Mouse (Mus musculus) G1E (cell line): Measurements from ENCODE around the gene Man2a2. TPM values are rescaled to one million over a fixed set of nuclear protein-coding genes. Genes with fewer than 3 reads are reported as not detected.

Experiments
- ATAC-seq: 2 replicates; pipeline ENCODE4 v1.8.0; 2016; ENCODE audit warnings: mild to moderate bottlenecking; ENCODE audit not compliant: insufficient number of reproducible peaks, poor library complexity, low FRiP score, severe bottlenecking; ENCODE audit errors: extremely low read depth
- DNase-seq: peaks from one replicate; pipeline ENCODE4 v3.0.0; 2012; ENCODE audit warnings: low spot score
- H3K27me3 ChIP-seq: 2 replicates; pipeline ENCODE4 v1.6.1; 2012; ENCODE audit warnings: mild to moderate bottlenecking, low read length, inconsistent platforms; ENCODE audit not compliant: insufficient read depth
- H3K36me3 ChIP-seq: replicated peaks from 2 replicates; pipeline ENCODE3; 2012; ENCODE audit warnings: mild to moderate bottlenecking, inconsistent platforms
- H3K4me1 ChIP-seq: 2 replicates; pipeline ENCODE4 v1.6.1; 2012; ENCODE audit warnings: low read depth, low read length, inconsistent platforms, mixed read lengths; ENCODE audit not compliant: insufficient read depth
- H3K4me3 ChIP-seq: 2 replicates; pipeline ENCODE4 v1.5.1; 2012; ENCODE audit warnings: low read depth, mild to moderate bottlenecking, inconsistent platforms, low read length, moderate library complexity, mixed read lengths
- H3K9me3 ChIP-seq: replicated peaks from 2 replicates; pipeline ENCODE4 v1.6.1; 2012; ENCODE audit warnings: inconsistent platforms
- CTCF ChIP-seq: IDR thresholded peaks from 2 replicates; pipeline ENCODE4 v1.5.1; 2012; ENCODE audit warnings: low read depth, low read length, inconsistent platforms, mixed read lengths
- GATA1 ChIP-seq: IDR thresholded peaks from 2 replicates; pipeline ENCODE4 v1.6.1; 2012; ENCODE audit warnings: borderline replicate concordance, low read length, inconsistent platforms, mixed read lengths
- GATA2 ChIP-seq: IDR thresholded peaks from 2 replicates; pipeline ENCODE4 v1.6.1; 2012; ENCODE audit warnings: low read depth, low read length, inconsistent platforms, borderline replicate concordance
- POLR2AphosphoS5 ChIP-seq: IDR thresholded peaks from 2 replicates; pipeline ENCODE4 v1.6.1; 2012; ENCODE audit warnings: low read depth, low read length, inconsistent platforms; ENCODE audit not compliant: insufficient replicate concordance
- TAL1 ChIP-seq: conservative IDR thresholded peaks from 2 replicates; pipeline ENCODE4 v1.6.1; 2012; ENCODE audit warnings: low read depth, low read length, inconsistent platforms, mixed read lengths
- polyA plus RNA-seq: library from polyadenylated mRNA; stranded (reverse); fragments of >175 nt; gene quantifications from 2 replicates; pipeline ENCODE4 v1.2.3, GENCODE M21; 2012
- total RNA-seq, 2 experiments: library from RNA; stranded (forward) in 1 of 2; stranded (reverse) in 1 of 2; fragments of 200-1000 nt in 1 of 2; fragments of >200 nt in 1 of 2; fragmentation: Nextera tagmentation in 1 of 2; gene quantifications; 2 replicates each; pipeline ENCODE4 v1.2.3; 2014 to 2017

Gene Man2a2
- total RNA-seq (2014; fragmentation: Nextera tagmentation) (58.7 and 63.1 TPM in 2 replicates), total RNA-seq (2017) (49.3 and 57.3 TPM in 2 replicates), polyA plus RNA-seq (31.7 and 37.0 TPM in 2 replicates)

DNA sequence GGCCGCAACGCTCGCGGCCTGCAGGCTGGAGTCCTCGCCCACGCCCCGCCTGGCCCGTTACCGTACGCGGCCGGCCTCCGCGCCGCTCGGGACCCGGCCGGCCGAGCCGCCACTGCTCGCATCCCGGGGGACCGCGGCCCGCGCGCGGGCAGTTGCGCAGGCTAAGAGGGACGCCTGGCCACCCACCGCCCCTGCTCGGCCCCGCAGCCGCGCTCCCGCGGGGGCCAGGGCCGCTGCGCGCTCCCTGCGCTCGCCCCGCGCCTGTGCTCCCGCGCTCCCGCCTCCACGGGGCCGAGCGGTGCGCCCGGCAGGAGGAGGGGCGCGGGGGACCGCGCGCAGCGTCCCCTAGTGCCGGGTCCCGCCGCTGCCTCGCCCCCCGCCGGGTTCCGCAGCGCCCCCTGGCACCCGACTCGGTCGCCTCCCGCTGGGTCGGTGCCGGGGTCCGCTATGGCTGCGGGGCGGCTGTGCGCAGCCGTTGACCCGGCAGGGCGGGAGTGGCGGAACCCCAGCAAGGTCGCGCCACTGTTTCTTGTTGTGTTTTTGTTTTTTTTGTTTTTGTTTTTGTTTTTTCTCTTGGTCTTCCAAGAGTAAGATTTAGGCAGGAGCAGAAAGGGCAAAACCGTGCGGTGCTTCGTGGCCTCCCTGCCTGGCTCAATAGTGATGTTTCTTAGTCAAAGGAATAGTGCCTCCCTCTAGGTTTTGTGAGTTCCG, at the start of gene Man2a2:
Gene Man2a2 (minus strand): TSS at position 335 of the 711 bp plus-strand sequence.
- peak; percentile 81 for DNase-seq

DNA sequence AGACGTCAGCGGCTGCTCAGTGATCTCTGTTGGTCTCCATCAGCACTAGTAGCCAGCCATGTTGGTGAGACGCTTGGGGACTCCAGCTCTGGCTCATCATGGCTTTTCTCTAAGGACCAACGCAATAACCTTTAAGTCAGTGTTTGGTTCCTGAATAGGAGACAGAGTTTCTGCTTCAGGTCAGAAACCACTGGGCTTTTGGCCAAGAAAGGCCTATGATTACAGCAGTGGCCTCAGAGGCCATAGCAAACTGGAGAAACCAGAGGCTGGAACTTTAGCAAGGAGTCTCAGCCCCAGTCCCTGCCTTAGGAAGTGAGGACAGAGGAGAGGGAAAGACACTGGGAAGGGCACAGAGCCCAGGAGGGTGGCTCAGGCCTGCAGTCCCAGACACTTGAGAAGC, 49.4 kb upstream of the Man2a2 start:
- Histone ChIP-seq H3K4me3 (no peak overlapping the region), H3K4me1 (peaks cover 61% of the 10 kb centered on the region), H3K36me3 (no peaks in the 10 kb centered on the region), H3K9me3 (no peaks in the 10 kb centered on the region; the same call in 1 of the 2 replicates), H3K27me3 (peaks cover 7% of the 10 kb centered on the region; the same call in 1 of the 2 replicates)
- TF ChIP-seq TAL1 (no peak), CTCF (no peak), GATA2 (no peak), POLR2AphosphoS5 (no peak), GATA1 (no peak)
- ATAC-seq (no peak), DNase-seq (no peak)

More for the DNA sequence above, at the start of gene Man2a2:
- peaks cover 36% of the 10 kb centered on the region for H3K36me3 ChIP-seq
- H3K27me3 ChIP-seq = no peaks in the 10 kb centered on the region; the same call in 1 of the 2 replicates
- peak within 1 kb of the TSS; percentile 82 for H3K4me3 ChIP-seq
- ATAC-seq = no peak
- TF ChIP-seq CTCF (peak; percentile 58; the same call in 1 of the 2 replicates), POLR2AphosphoS5 (no peak)
- peaks cover 74% of the 10 kb centered on the region for H3K4me1 ChIP-seq
- H3K9me3 ChIP-seq = no peaks in the 10 kb centered on the region

DNA sequence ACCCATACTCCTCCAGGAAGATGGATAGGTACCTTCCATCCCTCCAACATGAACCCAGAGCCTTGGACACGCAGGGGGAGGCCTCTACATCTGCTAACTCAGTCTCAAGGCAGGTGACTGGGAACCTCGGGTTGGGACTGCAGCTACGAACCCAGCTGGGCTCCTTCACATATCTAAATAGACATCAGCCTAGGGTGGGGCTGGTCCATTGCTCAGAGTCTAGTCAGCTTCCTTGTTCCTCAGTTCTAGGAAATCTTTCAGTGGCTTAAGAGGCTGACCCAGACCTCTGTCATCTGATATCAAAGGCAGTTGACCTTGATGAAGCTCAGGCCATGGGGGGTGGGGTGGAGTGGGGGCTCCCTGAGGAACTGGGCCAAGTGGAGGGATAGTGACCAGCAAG, 48.1 kb upstream of the Man2a2 start:
- Histone ChIP-seq H3K4me1 (peaks cover 61% of the 10 kb centered on the region), H3K27me3 (peaks cover 4% of the 10 kb centered on the region; the same call in 1 of the 2 replicates), H3K9me3 (no peaks in the 10 kb centered on the region), H3K4me3 (no peak overlapping the region; the same call in 1 of the 2 replicates), H3K36me3 (no peaks in the 10 kb centered on the region)
- TF ChIP-seq POLR2AphosphoS5 (no peak), CTCF (no peak), GATA2 (no peak), TAL1 (no peak), GATA1 (no peak)
- DNase-seq = no peak
- peak; percentile 56 for ATAC-seq

DNA sequence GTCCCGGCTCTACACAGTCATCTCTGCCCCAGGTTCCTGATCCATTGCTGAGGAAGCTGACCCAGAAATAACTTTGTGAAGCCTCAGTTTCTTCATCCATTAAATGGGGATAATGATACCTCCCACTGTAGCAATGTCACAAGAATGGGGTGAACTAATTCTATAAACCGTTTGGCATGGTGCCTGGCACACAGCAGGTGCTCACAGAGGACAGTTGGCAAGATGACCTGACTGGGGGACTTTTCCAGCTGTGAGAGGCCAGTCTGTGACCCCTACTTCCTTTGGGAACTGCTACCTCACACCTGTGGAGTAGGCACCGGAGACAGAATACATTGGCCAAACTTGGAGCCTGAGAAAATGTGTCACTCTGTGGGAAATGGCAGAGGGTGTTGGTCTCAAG, 46.9 kb upstream of the Man2a2 start:
- TF ChIP-seq TAL1 (no peak), CTCF (no peak), GATA1 (no peak), GATA2 (no peak), POLR2AphosphoS5 (no peak)
- ATAC-seq = no peak

DNA sequence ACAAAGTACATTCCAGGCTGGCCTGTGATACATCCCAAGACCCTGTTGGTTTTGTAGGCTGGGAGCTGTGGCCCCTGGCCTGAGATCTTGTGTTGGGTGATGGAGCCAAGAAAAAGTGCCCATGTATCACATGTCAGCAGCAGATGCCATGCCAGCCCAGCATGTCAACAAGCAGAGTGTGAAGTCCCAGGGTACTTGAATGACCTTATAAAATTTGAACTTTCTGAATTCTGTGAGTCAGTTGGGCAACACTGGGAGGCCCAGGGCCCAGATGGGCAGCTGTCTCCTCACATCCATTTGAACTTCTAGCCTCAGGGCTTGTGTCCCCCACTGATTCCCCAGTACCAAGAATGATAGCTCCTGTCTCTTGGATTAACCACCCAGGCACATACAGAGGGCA, 46.4 kb upstream of the Man2a2 start:
- TF ChIP-seq GATA2 = no peak
- TF ChIP-seq POLR2AphosphoS5 = no peak
- no peak for TF ChIP-seq TAL1
- ATAC-seq (no peak), DNase-seq (no peak)
- H3K9me3 ChIP-seq = no peaks in the 10 kb centered on the region
- no peak overlapping the region for H3K4me3 ChIP-seq
- no peaks in the 10 kb centered on the region for H3K36me3 ChIP-seq
- H3K4me1 ChIP-seq = peaks cover 63% of the 10 kb centered on the region
- H3K27me3 ChIP-seq = peaks cover 8% of the 10 kb centered on the region; the same call in 1 of the 2 replicates

More for the DNA sequence above, 46.9 kb upstream of the Man2a2 start:
- H3K9me3 ChIP-seq = no peaks in the 10 kb centered on the region
- peaks cover 8% of the 10 kb centered on the region; the same call in 1 of the 2 replicates for H3K27me3 ChIP-seq
- DNase-seq = no peak
- no peak overlapping the region for H3K4me3 ChIP-seq
- H3K4me1 ChIP-seq = peaks cover 66% of the 10 kb centered on the region
- H3K36me3 ChIP-seq = no peaks in the 10 kb centered on the region

DNA sequence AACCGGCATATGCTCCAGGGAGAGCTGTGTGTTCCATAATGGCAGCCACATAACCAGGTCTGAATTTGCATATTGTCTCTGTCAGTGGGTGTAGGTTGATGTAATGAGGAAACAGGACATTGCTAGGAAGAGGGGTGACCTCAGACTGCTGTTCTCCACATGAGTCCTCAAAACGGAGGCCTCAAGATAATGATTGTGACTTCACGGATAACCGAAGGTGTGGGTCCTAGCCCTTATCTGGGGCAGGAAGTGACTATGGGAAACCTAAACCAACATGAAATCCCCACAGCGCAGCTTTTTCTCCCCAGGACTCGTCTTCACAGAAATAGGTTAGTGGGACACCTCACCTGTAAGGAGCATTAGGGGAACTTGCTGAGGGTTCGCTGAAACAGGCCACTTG, 45.8 kb upstream of the Man2a2 start:
- Histone ChIP-seq H3K9me3 (no peaks in the 10 kb centered on the region), H3K4me1 (peaks cover 61% of the 10 kb centered on the region), H3K36me3 (no peaks in the 10 kb centered on the region), H3K4me3 (no peak overlapping the region), H3K27me3 (peaks cover 12% of the 10 kb centered on the region; the same call in 1 of the 2 replicates)
- TF ChIP-seq GATA1 = no peak
- no peak for TF ChIP-seq POLR2AphosphoS5
- TF ChIP-seq CTCF = no peak
- no peak for TF ChIP-seq TAL1
- no peak for TF ChIP-seq GATA2
- ATAC-seq (no peak), DNase-seq (no peak)
